Mouse (Mus musculus) left cerebral cortex, postnatal 36 days (tissue): ENCODE data around the gene Gpx2. TPM values are rescaled to one million over a fixed set of nuclear protein-coding genes. Genes with fewer than 3 reads are reported as not detected.

Experiments
- DNase-seq, 2 experiments: peaks; one replicate each; pipeline ENCODE4 v3.0.0; 2021 to 2022; ENCODE audit warnings: low spot score in 2 of 2, mixed read lengths in 1 of 2
- intact Hi-C: fragments of 180-260 bp; cut with DNase I; formaldehyde crosslinking; loops from one replicate; pipeline ENCODE4 v1.15.1; 2025
- total RNA-seq, 2 experiments: library from RNA; stranded (reverse); gene quantifications; 2 replicates each; pipeline ENCODE4 v1.2.3; 2021

Gpx2 gene
- 1 to 10 TPM in 1 of 2 experiments, under 1 TPM in 1; 0.44 to 1.1 TPM for total RNA-seq

GRCm38 (mm10) chr12:76795350-76795749 lies at the start of gene Gpx2:
Gene Gpx2 (minus strand): TSS chr12:76795554.
- DNase-seq: no peak
- intact Hi-C loops: no loop called here

GRCm38 (mm10) chr12:76844346-76845061 lies 49.1 kb upstream of the Gpx2 start:
- no peak for DNase-seq
- intact Hi-C loops: loop anchor here (5.0 kb wide), 1 partner anchor 103 kb away; no protein-coding TSS in a partner anchor

GRCm38 (mm10) chr12:76840081-76840480 lies 44.7 kb upstream of the Gpx2 start:
- no peak for DNase-seq
- intact Hi-C loops: loop anchor here (5.0 kb wide), 1 partner anchor 107 kb away; no protein-coding TSS in a partner anchor

- intact Hi-C loops: no loop called here
Observed at GRCm38 (mm10) chr12:76839298-76839697, 43.9 kb upstream of the Gpx2 start.

GRCm38 (mm10) chr12:76837844-76838650 lies 42.7 kb upstream of the Gpx2 start:
- no peak for DNase-seq
- intact Hi-C loops: loop anchor here (1.0 to 2.0 kb wide), 2 partner anchors 41 to 124 kb away; partner anchors contain the start of gene Max

More at GRCm38 (mm10) chr12:76839298-76839697, 43.9 kb upstream of the Gpx2 start:
- no peak for DNase-seq

- DNase-seq: peak; percentile 99 to 100
Observed at GRCm38 (mm10) chr12:76837101-76837843, 41.9 kb upstream of the Gpx2 start.

GRCm38 (mm10) chr12:76832704-76833103 lies 37.4 kb upstream of the Gpx2 start:
- intact Hi-C loops: no loop called here
- no peak for DNase-seq

More at GRCm38 (mm10) chr12:76837101-76837843, 41.9 kb upstream of the Gpx2 start:
- intact Hi-C loops: loop anchor here (1.0 to 2.0 kb wide), 2 partner anchors 42 to 125 kb away; partner anchors contain the start of gene Max

GRCm38 (mm10) chr12:76825283-76825682 lies 29.9 kb upstream of the Gpx2 start:
- DNase-seq: no peak
- intact Hi-C loops: no loop called here

GRCm38 (mm10) chr12:76822651-76823041 lies 27.3 kb upstream of the Gpx2 start, which contains the start of gene Rab15:
Gene Rab15 (minus strand): TSS chr12:76822908.
- intact Hi-C loops: loop anchor here (5.0 kb wide), 1 partner anchor 55 kb away; the partner anchor contains the start of genes Churc1 and Fntb
- DNase-seq: no peak

- intact Hi-C loops: loop anchor here (5.0 kb wide), 1 partner anchor 55 kb away; the partner anchor contains the start of genes Churc1 and Fntb
- DNase-seq: peak; percentile 50 to 69
Observed at GRCm38 (mm10) chr12:76822002-76822650, 26.8 kb upstream of the Gpx2 start.

GRCm38 (mm10) chr12:76820615-76821014 lies 25.3 kb upstream of the Gpx2 start:
- DNase-seq: no peak
- intact Hi-C loops: loop anchor here (5.0 kb wide), 1 partner anchor 53 kb away; the partner anchor contains the start of genes Churc1 and Fntb

GRCm38 (mm10) chr12:76819816-76820215 lies 24.5 kb upstream of the Gpx2 start:
- no peak for DNase-seq
- intact Hi-C loops: loop anchor here (5.0 kb wide), 1 partner anchor 53 kb away; the partner anchor contains the start of genes Churc1 and Fntb

- intact Hi-C loops: no loop called here
- DNase-seq: peak; percentile 83 to 89
Observed at GRCm38 (mm10) chr12:76818908-76819307, 23.6 kb upstream of the Gpx2 start.

GRCm38 (mm10) chr12:76818120-76818519 lies 22.8 kb upstream of the Gpx2 start:
- intact Hi-C loops: no loop called here
- no peak for DNase-seq

- DNase-seq: no peak
- intact Hi-C loops: no loop called here
Observed at GRCm38 (mm10) chr12:76817176-76817575, 21.8 kb upstream of the Gpx2 start.

- intact Hi-C loops: no loop called here
- DNase-seq: no peak
Observed at GRCm38 (mm10) chr12:76816720-76817119, 21.4 kb upstream of the Gpx2 start.

GRCm38 (mm10) chr12:76814120-76814519 lies 18.8 kb upstream of the Gpx2 start:
- intact Hi-C loops: no loop called here
- DNase-seq: no peak

- intact Hi-C loops: no loop called here
- no peak for DNase-seq
Observed at GRCm38 (mm10) chr12:76813543-76813942, 18.2 kb upstream of the Gpx2 start.

GRCm38 (mm10) chr12:76811006-76811405 lies 15.7 kb upstream of the Gpx2 start:
- DNase-seq: no peak
- intact Hi-C loops: no loop called here
